Mouse (Mus musculus) stomach, postnatal 0 days (tissue): ENCODE measurements at regions not wholly inside any gene's neighbourhood (a gene's known extent, or its start where the extent isn't known, plus 50 kb on each side); places are given as distances from the start of the nearest gene placed in this dataset.

Source experiments
- ATAC-seq: fragments of 200-750 bp; cut with Nextera tagmentation; 2 replicates; pipeline ENCODE4 v1.8.0; 2017; ENCODE audit not compliant: low FRiP score, low TSS enrichment
- DNase-seq: peaks from one replicate; pipeline ENCODE4 v3.0.0-alpha.2; 2016; ENCODE audit warnings: low spot score
- H3K27ac ChIP-seq: fragments of 300-500 bp; sonication (generic); replicated peaks from 2 replicates; pipeline ENCODE4 v1.5.1; 2014; ENCODE audit warnings: mild to moderate bottlenecking, control low read depth
- H3K27me3 ChIP-seq: fragments of 300-500 bp; sonication (generic); 2 replicates; pipeline ENCODE4 v1.6.1; 2014; ENCODE audit warnings: low read length; ENCODE audit not compliant: control insufficient read depth, insufficient read depth
- H3K36me3 ChIP-seq: fragments of 300-500 bp; sonication (generic); 2 replicates; pipeline ENCODE4 v1.6.1; 2014; ENCODE audit warnings: low read length, mixed read lengths; ENCODE audit not compliant: control insufficient read depth, insufficient read depth
- H3K4me1 ChIP-seq: fragments of 300-500 bp; sonication (generic); replicated peaks from 2 replicates; pipeline ENCODE4 v1.6.1; 2014; ENCODE audit warnings: antibody characterized with exemption; ENCODE audit not compliant: control insufficient read depth, insufficient read depth
- H3K4me2 ChIP-seq: fragments of 300-500 bp; sonication (generic); replicated peaks from 2 replicates; pipeline ENCODE4 v1.6.1; 2014; ENCODE audit warnings: low read depth, mild to moderate bottlenecking, control low read depth, moderate library complexity
- H3K4me3 ChIP-seq: fragments of 300-500 bp; sonication (generic); 2 replicates; pipeline ENCODE4 v1.5.1; 2014; ENCODE audit warnings: low read depth, low read length, control low read depth
- H3K9ac ChIP-seq: fragments of 300-500 bp; sonication (generic); 2 replicates; pipeline ENCODE4 v1.6.1; 2014; ENCODE audit warnings: mild to moderate bottlenecking, low read length, control low read depth, mixed read lengths
- H3K9me3 ChIP-seq: fragments of 300-500 bp; sonication (generic); 2 replicates; pipeline ENCODE4 v1.6.1; 2016; ENCODE audit warnings: low read length; ENCODE audit not compliant: control insufficient read depth
- CTCF ChIP-seq: IDR thresholded peaks from 2 replicates; pipeline ENCODE4 v1.5.1; 2016; ENCODE audit warnings: antibody characterized with exemption, low read depth, mild to moderate bottlenecking, moderate library complexity
- EP300 ChIP-seq: optimal IDR thresholded peaks from 2 replicates; pipeline ENCODE3; 2016; ENCODE audit warnings: antibody characterized with exemption
- WGBS: fragments of 180-500 bp; shearing (Covaris S2); extraction: QIAGEN DNeasy Blood & Tissue Kit; methylation state at CpG from one replicate; pipeline ENCODE4 v1.1.7; 2014; 5-methylcytosine and 5-hydroxymethylcytosine counted together

DNA sequence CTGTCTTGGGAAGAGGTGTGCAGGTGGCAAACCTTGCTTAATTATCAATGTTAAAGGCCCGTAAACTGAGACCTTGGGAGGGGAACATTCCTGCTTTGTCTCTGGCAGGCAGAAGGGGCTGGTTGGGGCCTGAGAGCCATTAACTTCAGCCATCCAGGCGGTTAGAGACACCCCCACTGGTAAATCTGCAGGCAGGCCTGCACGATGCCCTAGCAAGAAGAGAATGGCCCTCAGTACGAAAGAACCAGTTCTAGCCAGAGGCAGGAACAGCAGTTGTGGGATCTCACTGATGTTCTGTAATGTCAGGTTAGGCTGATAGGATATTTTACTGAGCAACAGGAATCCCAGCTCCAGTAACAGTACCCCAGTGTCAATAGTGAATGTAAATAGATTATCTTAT, 70.5 kb downstream of the Apip start:
- Histone ChIP-seq H3K27me3 (no peaks in the 10 kb centered on the region), H3K4me1 (no peaks in the 10 kb centered on the region), H3K27ac (peak overlapping the region; percentile 82), H3K9ac (no peak overlapping the region), H3K9me3 (no peaks in the 10 kb centered on the region), H3K36me3 (no peaks in the 10 kb centered on the region), H3K4me2 (no peak overlapping the region), H3K4me3 (no peak overlapping the region)
- DNase-seq (no peak), ATAC-seq (peak; percentile 47)
- no peak for TF ChIP-seq CTCF
- TF ChIP-seq EP300 = no peak
- WGBS = 48% methylated on average over 4 of the region's 4 CpGs

DNA sequence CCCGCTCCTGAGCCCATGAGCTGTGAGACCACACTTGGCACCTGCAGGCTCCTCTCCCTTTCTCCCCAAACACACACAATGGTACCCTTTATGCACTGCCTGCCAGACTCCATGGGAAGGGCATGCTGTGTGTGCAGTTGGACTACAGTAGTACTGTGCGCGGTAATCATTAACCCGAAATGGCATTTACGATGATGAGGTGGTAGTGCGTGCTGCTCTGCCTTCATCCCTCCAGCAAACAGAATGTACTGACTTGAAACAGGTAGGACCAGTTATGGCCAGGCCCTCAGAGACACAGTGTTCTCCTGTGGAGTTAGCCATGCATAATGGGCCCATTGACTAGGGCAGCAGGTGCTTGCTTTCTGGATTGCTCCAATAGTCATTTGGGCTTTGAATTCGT, 70.9 kb downstream of the Apip start:
- Histone ChIP-seq H3K4me2 (no peak overlapping the region), H3K9me3 (no peaks in the 10 kb centered on the region), H3K36me3 (no peaks in the 10 kb centered on the region), H3K9ac (no peak overlapping the region), H3K4me3 (no peak overlapping the region), H3K27me3 (no peaks in the 10 kb centered on the region), H3K27ac (peak overlapping the region; percentile 82), H3K4me1 (no peaks in the 10 kb centered on the region)
- WGBS = 63% methylated on average over 7 of the region's 7 CpGs
- TF ChIP-seq CTCF (no peak), EP300 (peak; percentile 90)
- DNase-seq (peak; percentile 82), ATAC-seq (peak; percentile 99)

- 62% methylated on average over 3 of the region's 3 CpGs for WGBS
- H3K27ac ChIP-seq = peak overlapping the region; percentile 59
Observed at GRCm38 (mm10) chr2:103145058-103145457, 71.6 kb downstream of the Apip start.

GRCm38 (mm10) chr2:103146132-103146531, 72.7 kb downstream of the Apip start:
- no peaks in the 10 kb centered on the region for H3K9me3 ChIP-seq
- 83% methylated on average over 7 of the region's 7 CpGs for WGBS
- H3K27ac ChIP-seq = peak overlapping the region; percentile 53; the same call in 1 of the 2 replicates
- H3K27me3 ChIP-seq = no peaks in the 10 kb centered on the region
- H3K4me3 ChIP-seq = no peak overlapping the region
- DNase-seq (no peak), ATAC-seq (no peak)
- no peak overlapping the region for H3K4me2 ChIP-seq
- H3K9ac ChIP-seq = no peak overlapping the region
- no peaks in the 10 kb centered on the region for H3K36me3 ChIP-seq
- TF ChIP-seq CTCF (no peak), EP300 (no peak)
- H3K4me1 ChIP-seq = no peaks in the 10 kb centered on the region

More at GRCm38 (mm10) chr2:103145058-103145457, 71.6 kb downstream of the Apip start:
- TF ChIP-seq CTCF (no peak), EP300 (no peak)
- Histone ChIP-seq H3K36me3 (no peaks in the 10 kb centered on the region), H3K9ac (no peak overlapping the region), H3K27me3 (no peaks in the 10 kb centered on the region), H3K4me3 (no peak overlapping the region), H3K4me1 (no peaks in the 10 kb centered on the region), H3K9me3 (no peaks in the 10 kb centered on the region), H3K4me2 (no peak overlapping the region)
- ATAC-seq (no peak), DNase-seq (no peak)

DNA sequence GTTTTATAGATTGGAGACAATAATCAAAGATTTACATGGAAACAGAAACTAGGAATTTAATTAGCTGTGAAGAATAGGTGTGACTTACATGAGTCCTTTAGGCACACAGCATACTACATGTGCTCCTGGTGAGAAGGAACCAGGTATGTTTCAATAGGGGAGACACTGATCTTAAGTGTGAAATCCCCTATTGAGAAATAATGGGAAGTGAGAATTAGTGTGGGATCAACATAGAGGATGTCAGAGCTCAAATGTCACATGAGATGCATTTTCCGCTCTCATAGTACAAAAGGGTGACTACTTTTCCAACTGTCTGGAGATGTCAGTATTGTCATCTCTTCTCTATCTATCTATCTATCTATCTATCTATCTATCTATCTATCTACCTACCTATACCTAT, 79.8 kb downstream of the Apip start:
- ATAC-seq (no peak), DNase-seq (no peak)
- TF ChIP-seq EP300 (no peak), CTCF (no peak)
- H3K9ac ChIP-seq = no peak overlapping the region
- H3K4me3 ChIP-seq = no peak overlapping the region
- H3K4me1 ChIP-seq = no peaks in the 10 kb centered on the region
- 87% methylated on average over 1 of the region's 1 CpGs for WGBS
- no peaks in the 10 kb centered on the region for H3K36me3 ChIP-seq
- no peaks in the 10 kb centered on the region for H3K27me3 ChIP-seq
- H3K4me2 ChIP-seq = no peak overlapping the region
- H3K27ac ChIP-seq = no peak overlapping the region
- H3K9me3 ChIP-seq = no peaks in the 10 kb centered on the region

DNA sequence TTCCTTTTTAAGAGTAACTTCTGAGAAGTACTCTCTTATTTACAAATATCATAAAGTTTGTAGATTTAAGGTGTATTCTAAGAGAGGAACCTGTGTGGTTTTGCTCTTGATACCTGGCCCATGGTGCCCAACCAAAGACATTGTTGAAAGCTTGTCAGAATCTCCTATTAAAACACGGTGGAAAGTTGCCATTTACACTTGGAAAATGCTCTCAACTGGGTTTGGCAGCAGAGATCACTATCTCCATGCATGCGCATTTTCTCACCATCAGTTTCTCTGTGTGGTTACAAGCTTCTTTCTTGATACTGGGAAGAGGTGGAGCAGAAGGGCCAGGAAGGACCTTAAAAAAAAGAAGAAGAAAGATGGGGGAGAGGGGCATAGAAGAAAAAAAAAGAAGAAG, 94.3 kb downstream of the Apip start:
- WGBS = 61% methylated on average over 2 of the region's 2 CpGs

More for the DNA sequence above, 94.3 kb downstream of the Apip start:
- TF ChIP-seq CTCF (no peak), EP300 (no peak)
- H3K27ac ChIP-seq = no peak overlapping the region
- no peaks in the 10 kb centered on the region for H3K9me3 ChIP-seq
- ATAC-seq (no peak), DNase-seq (no peak)
- no peak overlapping the region for H3K9ac ChIP-seq
- H3K27me3 ChIP-seq = no peaks in the 10 kb centered on the region
- H3K4me3 ChIP-seq = no peak overlapping the region
- H3K36me3 ChIP-seq = no peaks in the 10 kb centered on the region
- H3K4me2 ChIP-seq = no peak overlapping the region
- no peaks in the 10 kb centered on the region for H3K4me1 ChIP-seq
